Mouse (Mus musculus) CD4-positive helper T cell, adult 2 months (primary cell): ENCODE measurements around the gene Rpl7a.

ENCODE experiments used
- DNase-seq: peaks from one replicate; pipeline ENCODE4 v3.0.0-alpha.2; 2012; ENCODE audit warnings: low read depth, missing footprints, low spot score

The Rpl7a gene

DNA sequence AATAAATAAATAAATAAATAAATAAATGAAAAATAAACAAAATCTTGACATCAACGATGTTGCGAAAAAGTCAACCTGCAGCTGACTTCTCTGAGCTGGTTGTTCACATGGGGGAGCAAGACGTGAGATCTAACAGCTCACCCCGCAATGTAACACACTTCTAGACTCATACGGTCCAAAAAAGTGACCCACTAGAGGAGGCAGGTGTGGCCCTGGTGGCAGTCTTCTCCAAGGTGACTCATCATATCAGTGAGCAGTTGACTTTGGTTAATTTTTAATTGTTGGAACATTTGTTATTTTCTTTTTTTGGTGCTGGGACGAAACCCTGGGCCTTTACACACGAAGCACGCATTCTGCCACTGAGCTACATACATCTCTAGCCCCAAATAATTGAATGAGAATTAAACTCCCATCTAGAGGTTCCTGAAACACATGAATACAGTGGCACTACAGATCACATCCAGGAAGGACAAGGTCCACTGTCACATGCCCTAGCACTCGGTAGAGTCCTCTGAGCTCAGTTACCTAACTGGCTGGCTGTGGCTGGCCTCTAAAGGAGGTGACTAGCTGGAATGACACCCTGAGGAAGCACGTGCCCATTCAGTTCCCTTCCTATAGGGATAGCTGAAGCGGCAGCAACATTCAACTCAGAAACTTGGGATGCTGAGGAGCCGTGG lies 46.4 kb downstream of the Rpl7a start:
- DNase-seq: no peak

DNA sequence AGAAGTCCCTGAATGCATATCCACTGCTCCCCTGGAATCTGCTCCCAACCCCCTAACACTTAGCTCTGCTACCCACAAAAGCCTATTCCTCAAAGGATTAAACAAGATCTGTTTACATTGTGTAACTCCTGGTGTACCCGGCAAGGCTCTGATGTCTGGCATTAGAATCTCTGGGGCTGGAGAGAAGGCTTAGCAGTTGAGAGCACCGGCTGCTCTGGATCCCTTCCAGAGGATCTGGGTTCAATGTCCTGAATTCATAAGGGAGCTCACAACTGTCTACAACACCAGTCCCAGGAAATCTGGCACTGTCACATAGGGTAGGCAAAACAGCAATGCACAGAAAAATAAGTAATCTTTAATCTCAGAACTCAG lies 46.9 kb downstream of the Rpl7a start:
- DNase-seq: no peak

DNA sequence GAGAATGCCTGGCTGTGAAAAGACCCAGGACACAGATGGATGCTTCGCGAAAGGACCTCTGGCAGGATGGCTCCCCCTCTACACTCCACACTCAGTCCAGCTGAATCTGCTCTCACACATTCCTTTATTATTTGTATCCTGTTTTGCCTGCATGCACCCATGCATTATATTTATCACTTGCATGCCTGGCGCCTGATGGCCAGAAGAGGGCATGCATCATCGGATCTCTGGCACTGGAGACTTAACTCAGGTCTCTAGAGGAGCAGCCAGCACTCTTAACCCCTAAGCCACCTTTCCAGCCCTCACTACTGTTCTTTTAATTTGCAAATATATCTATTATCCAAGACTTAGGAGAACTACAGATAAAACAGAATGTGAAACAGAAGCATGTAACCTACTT lies 50.2 kb downstream of the Rpl7a start:
- no peak for DNase-seq
